Mouse (Mus musculus): ENCODE data around the gene Spta1.

The Spta1 gene

DNA sequence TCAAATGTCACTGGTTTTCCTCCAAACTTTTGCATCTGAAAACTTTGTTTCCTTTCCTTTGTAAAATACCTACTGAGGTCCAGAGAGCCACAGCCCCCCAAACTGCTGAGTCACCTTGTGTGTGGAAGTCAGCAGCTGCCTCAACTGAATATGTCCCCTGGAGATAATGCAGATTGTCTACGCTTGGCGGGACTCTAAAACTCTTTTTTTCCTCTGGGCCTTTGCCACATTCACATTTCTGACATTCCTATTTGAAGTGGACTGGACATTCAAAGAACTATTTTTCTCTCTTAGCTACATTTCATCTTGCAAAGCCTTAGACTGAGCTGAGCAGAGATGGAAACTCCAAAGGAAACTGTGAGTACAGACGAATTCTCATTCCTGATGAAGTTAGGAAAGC lies at the start of gene Spta1:
Gene Spta1, plus strand, starts transcription at position 172 of the 400 bp plus-strand sequence.
- no peak for DNase-seq (ENCODE audit: low spot score)

GRCm38 (mm10) chr1:174131217-174131616 lies 41.4 kb upstream of the Spta1 start, which contains the start of gene Olfr424:
TSS of gene Olfr424 (plus strand) at chr1:174131517.
- DNase-seq (ENCODE audit: low spot score), result no peak

DNA sequence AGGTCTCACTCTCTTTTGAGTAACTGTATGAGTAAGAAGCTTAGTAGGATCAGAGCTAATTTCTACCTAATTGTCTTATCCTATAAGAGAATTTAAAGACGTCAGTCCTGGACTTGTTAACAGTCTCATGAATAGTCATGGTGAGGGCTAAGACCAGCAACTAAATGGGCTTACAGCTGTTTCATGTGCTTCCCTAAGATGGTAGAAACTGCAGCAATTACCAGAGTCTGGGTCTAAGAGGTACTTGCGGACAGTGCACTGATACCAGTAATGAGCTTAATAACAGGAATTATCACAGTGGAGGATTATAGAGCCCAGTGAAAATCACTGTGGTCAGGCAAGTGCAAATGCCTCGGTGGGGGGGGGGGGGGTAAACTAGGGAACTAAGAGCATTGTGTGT lies 40.6 kb upstream of the Spta1 start:
- no peak for DNase-seq (ENCODE audit: low spot score)

DNA sequence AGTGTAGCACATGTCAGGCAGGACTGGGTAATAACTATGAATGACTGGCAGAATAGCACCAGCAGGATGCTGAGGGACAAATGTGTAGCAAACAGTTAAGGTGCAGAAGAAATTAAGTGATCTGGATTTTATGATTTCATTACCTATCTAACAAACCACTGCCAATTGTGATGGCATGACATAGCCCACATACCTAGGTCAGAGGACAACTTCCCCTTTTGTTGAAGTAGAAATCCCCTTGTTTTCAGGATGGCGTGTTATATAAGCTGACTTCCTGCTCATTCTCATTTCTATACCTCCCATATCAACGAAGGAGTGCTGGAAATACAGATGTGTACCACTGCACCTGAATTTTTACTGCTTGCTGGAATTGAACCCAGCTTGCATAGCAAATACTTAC lies 31.2 kb upstream of the Spta1 start:
- DNase-seq (ENCODE audit: low spot score), result no peak

DNA sequence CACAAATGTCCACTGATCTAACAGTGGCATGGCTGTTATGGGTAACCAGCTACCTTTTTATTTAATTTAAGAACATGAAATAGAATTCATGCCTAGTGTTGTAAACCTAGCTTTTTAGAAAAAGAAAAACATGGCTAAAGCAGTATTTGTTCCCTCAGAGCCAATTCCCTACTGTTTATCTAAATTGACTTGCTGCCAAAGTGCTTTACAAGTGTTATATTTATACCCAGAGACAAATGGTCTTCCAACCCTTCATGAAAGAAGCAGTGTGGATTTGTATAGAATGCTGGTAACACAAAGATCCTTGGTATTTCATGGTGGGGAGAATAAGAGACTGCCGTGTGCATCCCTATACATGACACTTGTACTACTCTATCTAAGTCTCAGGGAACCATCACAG lies 25.9 kb upstream of the Spta1 start:
- no peak for DNase-seq (ENCODE audit: low spot score)

DNA sequence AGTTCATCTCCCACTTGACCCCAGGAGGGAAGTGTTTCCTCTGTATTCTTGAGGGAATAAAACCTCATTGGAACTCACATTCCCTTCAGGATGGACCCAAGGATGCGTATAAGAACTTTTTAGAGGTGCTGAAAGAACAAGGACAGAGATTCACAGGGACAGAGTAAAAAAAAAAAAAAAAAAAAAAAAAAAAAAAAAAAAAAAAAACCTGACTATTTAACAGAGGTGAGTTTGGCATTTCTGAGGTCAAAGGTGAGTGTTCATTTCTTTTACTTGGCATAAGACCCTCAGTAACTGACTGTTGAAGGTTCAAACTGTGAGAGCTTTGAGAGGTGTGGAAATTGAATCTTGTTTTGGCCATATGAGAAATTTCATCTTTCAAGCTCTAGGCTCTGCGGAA lies 23.3 kb upstream of the Spta1 start:
- no peak for DNase-seq (ENCODE audit: low spot score)

DNA sequence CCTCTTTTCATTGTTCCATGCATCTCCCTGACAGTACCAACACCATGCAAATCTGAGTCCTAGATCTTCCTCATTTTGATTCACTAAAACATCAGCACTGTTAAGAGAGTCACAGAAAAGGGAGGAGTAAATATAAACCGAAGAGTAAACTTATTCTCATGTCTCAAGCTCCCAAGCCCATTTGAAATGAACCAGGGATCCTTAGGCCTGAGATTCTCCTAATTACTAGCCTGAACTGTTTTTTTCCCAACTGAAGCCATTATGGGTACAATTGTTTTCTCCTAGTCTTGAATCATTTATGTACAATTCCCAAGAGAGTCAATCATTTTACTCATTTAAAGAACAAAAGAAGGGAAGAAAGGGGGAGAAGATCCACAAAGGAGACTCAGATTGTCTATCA lies 17.2 kb upstream of the Spta1 start, which contains the start of gene Olfr420:
Gene Olfr420, plus strand, starts transcription at position 301 of the 400 bp plus-strand sequence.
- DNase-seq (ENCODE audit: low spot score), result no peak

- DNase-seq (ENCODE audit: low spot score), result no peak
These were observed 15.0 kb upstream of the Spta1 start for GRCm38 (mm10) chr1:174157622-174158021.

GRCm38 (mm10) chr1:174158512-174158911 lies 14.1 kb upstream of the Spta1 start:
- no peak for DNase-seq (ENCODE audit: low spot score)

DNA sequence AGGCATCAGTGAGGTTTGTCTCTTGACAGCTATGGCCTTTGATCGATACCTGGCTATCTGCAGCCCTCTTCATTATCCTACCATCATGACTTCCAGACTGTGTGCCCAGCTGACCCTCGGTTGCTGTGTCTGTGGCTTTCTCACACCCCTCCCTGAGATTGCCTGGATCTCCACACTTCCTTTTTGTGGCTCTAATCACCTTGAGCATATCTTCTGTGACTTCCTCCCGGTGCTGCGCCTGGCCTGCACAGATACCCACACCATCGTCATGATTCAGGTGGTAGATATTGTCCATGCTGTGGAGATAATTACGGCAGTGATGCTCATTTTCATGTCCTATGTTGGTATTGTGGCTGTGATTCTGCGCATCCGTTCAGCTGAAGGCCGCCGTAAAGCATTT lies 13.5 kb upstream of the Spta1 start:
- DNase-seq (ENCODE audit: low spot score), result no peak

GRCm38 (mm10) chr1:174169024-174169423 lies 3.6 kb upstream of the Spta1 start:
- DNase-seq (ENCODE audit: low spot score), result no peak

- DNase-seq (ENCODE audit: low spot score), result no peak
These were observed 1.7 kb upstream of the Spta1 start for GRCm38 (mm10) chr1:174170706-174171501.

DNA sequence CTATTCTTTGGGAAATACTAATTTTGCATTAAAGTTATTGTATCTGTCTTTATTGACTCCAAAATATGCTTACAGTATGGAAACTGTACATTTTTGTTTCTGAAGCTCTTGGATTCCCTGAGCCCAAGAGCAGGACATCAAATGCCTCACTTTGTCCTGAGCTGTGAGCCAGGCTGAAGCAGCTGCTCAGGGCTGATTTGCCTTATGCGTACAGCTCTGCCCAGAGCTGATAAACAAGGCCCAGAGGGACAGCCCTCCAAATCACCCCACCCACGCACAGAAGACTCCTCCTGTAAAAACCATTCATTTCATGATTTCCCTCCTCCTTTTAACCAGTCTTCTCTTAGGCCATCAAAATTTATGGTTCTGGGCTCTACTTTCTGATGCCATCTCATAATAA lies 1.0 kb upstream of the Spta1 start:
- DNase-seq (ENCODE audit: low spot score), result no peak

DNA sequence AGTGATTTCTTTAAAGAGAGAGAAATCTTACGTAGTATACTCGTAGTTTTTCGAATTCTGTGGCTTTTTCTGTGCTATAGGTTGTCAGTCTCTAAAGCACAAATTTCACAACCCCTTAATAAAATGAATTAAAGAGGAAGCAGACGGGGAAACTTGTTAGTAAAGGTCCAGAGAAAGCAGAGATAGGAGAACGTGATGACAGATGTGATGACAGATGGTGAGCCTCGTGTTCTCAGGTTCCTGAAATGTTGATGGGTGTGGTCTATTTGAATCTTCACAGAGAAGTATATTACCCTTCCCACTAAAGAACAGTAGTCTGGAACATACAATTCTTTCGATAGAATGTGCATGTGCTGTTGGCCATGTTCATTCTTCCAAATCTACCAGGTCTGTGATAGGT lies 32.1 kb downstream of the Spta1 start:
- DNase-seq (ENCODE audit: low spot score), result no peak

DNA sequence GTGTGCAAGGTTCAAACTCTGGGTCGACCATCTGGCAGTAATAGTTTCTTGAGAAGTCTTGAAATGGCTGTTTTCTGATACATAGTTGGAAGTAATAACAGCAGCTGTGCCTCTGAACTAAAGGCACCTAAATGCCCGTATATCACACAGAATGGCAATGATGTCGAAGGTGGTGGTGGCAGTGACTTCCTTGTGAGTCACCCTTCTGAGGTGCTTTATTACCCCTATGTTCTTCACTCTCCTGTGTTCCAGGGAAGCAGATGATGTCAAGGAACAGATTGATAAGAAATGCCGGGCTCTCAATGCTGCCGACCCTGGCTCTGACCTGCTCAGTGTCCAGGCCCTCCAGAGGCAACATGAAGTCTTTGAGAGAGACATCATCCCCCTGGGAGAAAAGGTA lies 39.7 kb downstream of the Spta1 start:
- no peak for DNase-seq (ENCODE audit: low spot score)

GRCm38 (mm10) chr1:174215270-174216038 lies 42.9 kb downstream of the Spta1 start:
- no peak for DNase-seq (ENCODE audit: low spot score)

GRCm38 (mm10) chr1:174216528-174217204 lies 44.1 kb downstream of the Spta1 start:
- no peak for DNase-seq (ENCODE audit: low spot score)

DNA sequence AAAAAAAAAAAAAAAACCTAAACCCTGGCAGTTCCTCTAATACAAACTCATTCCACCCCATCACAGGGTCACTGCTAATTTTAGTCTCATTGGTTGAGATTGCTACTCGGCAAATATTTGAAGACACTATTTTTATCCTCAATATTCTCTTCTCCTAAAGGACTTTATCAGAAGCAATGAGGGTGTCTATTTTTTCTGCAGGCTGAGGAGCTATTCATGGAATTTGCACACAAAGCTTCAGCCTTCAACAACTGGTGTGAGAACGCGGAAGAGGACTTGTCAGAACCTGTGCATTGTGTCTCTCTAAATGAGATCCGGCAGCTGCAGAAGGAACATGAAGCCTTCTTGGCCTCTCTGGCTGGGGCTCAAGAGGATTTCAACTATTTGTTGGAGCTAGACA lies 67.3 kb downstream of the Spta1 start:
- DNase-seq (ENCODE audit: low spot score), result no peak

DNA sequence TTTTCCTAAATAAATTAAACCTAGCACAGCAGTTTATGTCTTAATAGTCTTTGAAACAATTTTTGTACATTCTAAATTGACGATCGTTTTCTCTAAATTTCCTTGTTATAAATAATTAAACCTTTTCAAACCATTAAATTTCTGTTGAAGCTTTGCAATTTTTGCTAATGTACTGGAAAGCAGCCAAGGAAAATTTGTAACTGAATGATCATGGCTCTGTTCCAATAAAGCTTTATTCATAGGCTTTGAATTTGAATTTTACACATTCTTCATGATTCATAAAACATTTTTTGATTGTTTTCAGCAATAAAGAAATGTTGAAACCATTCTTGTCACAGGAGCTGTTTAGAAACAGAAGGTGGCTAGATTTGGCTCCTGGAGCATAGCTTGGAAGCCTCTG lies 72.0 kb downstream of the Spta1 start:
- no peak for DNase-seq (ENCODE audit: low spot score)

- DNase-seq (ENCODE audit: low spot score), result no peak
These were observed 73.5 kb downstream of the Spta1 start for GRCm38 (mm10) chr1:174246080-174246479.

DNA sequence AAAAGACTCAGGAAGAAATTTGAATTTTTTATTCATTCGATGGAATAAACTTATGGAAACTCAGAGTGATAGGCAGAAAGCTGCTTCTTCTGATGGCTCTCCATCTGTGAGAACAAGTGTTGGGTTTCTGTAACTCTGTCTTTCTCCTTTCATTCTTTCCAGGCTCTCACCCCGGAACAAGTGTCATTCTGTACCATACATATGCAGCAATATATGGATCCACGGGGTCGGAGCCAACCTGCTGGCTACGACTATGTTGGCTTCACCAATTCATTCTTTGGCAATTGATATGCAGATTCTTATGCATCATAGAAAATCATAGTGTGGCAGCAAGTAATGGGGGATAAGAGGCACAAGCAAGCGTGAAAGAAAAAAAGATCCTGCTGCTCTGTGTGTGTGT lies 74.6 kb downstream of the Spta1 start:
- no peak for DNase-seq (ENCODE audit: low spot score)

DNA sequence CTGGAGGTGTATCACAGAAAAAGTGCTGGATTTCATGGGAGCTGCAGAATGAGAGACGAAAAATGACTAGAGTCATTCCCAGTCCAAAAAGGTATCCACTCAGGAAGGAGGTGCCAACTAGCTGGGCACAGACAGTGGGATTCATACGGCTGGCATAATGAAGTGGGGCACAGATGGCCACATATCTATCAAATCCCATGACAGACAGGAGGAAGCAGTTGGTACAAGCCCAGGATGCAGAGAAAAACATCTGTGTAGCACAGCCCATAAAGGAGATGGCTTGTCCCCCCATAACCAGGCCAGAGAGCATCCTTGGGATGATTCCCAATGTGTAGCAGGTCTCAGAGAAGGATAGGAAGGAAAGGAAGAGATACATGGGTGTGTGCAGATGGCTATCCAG lies 77.8 kb downstream of the Spta1 start:
- no peak for DNase-seq (ENCODE audit: low spot score)

DNA sequence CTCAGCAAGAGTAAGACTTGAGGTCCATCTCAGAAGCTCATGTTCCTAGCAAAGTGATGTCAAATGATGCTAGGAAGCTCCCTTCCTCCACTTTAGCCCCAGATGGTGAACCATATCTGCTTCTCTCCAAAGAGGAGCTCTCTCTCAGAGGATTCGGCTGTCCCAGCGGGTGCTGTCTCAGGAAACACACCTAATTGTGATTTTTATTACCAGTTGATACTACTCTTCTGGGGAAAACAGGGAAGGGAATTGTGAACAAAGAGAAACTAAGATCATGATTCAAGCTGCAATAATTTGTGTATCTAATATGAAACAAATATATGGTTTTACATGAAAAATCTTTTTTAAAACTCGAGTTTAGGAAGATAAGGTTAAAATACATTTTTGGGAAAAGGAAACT lies 79.4 kb downstream of the Spta1 start, which contains the start of gene Olfr419:
Gene Olfr419, minus strand, starts transcription at position 101 of the 400 bp plus-strand sequence.
- DNase-seq (ENCODE audit: low spot score), result no peak

All from lung, postnatal 25 days (tissue).